Mouse (Mus musculus): ENCODE measurements at regions not wholly inside any gene's neighbourhood (a gene's known extent, or its start where the extent isn't known, plus 50 kb on each side); places are given as distances from the start of the nearest gene placed in this dataset.

- H3K9ac ChIP-seq (ENCODE audit: low read length), result no peak overlapping the region
- H3K36me3 ChIP-seq (ENCODE audit: control insufficient read depth, insufficient read depth, low read length), result no peaks in the 10 kb centered on the region
- H3K9me3 ChIP-seq (ENCODE audit: control insufficient read depth, low read length), result no peaks in the 10 kb centered on the region
- no peak for ATAC-seq (ENCODE audit: low read depth)
- H3K27ac ChIP-seq (ENCODE audit: low read length), result no peak overlapping the region
- 55% methylated on average over 1 of the region's 1 CpGs for WGBS
- H3K27me3 ChIP-seq (ENCODE audit: control insufficient read depth, insufficient read depth, low read depth, low read length), result no peaks in the 10 kb centered on the region
- H3K4me1 ChIP-seq (replicated peaks; ENCODE audit: control insufficient read depth, insufficient read depth, low read length), result no peaks in the 10 kb centered on the region
- no peak overlapping the region for H3K4me2 ChIP-seq (ENCODE audit: low read depth, low read length)
- H3K4me3 ChIP-seq (ENCODE audit: low read length), result no peak overlapping the region
Measured at GRCm38 (mm10) chr3:139988938-139989337, 783.4 kb downstream of the Stpg2 start.

- no peak overlapping the region for H3K4me2 ChIP-seq (ENCODE audit: low read depth, low read length)
- H3K9ac ChIP-seq (ENCODE audit: low read length), result no peak overlapping the region
- no peak overlapping the region for H3K4me3 ChIP-seq (ENCODE audit: low read length)
- ATAC-seq (ENCODE audit: low read depth), result no peak
- no peaks in the 10 kb centered on the region for H3K4me1 ChIP-seq (replicated peaks; ENCODE audit: control insufficient read depth, insufficient read depth, low read length)
- no peaks in the 10 kb centered on the region for H3K36me3 ChIP-seq (ENCODE audit: control insufficient read depth, insufficient read depth, low read length)
- H3K27ac ChIP-seq (ENCODE audit: low read length), result no peak overlapping the region
- H3K9me3 ChIP-seq (ENCODE audit: control insufficient read depth, low read length), result no peaks in the 10 kb centered on the region
- no peaks in the 10 kb centered on the region for H3K27me3 ChIP-seq (ENCODE audit: control insufficient read depth, insufficient read depth, low read depth, low read length)
Measured at GRCm38 (mm10) chr3:139989380-139989779, 783.9 kb downstream of the Stpg2 start.

DNA sequence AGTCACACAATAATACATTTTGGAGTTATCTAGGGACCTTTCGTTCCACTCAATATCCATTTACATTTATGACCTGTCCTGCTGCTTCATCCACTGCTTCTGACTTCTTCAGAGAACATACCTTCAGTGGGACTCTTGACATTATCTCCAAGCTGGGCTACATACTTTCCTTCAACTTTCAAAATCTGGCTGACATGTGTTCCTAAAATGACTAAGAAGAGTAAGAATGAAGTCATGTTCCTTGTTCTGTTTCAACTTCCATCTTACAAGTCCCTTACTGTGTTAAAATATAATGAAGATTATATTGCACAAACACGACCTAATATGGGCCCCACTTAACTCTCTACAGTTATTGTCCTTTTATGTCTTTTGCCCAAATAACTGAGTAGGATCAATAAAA, 807.0 kb downstream of the Stpg2 start:
- Histone ChIP-seq H3K4me2 (ENCODE audit: low read depth, low read length) (no peak overlapping the region), H3K27me3 (ENCODE audit: control insufficient read depth, insufficient read depth, low read depth, low read length) (no peaks in the 10 kb centered on the region), H3K9me3 (ENCODE audit: control insufficient read depth, low read length) (no peaks in the 10 kb centered on the region), H3K9ac (ENCODE audit: low read length) (no peak overlapping the region), H3K27ac (ENCODE audit: low read length) (no peak overlapping the region), H3K4me1 (replicated peaks; ENCODE audit: control insufficient read depth, insufficient read depth, low read length) (no peaks in the 10 kb centered on the region), H3K4me3 (ENCODE audit: low read length) (no peak overlapping the region), H3K36me3 (ENCODE audit: control insufficient read depth, insufficient read depth, low read length) (no peaks in the 10 kb centered on the region)
- 63% methylated on average over 2 of the region's 2 CpGs for WGBS
- ATAC-seq (ENCODE audit: low read depth), result no peak

- Histone ChIP-seq H3K27ac (ENCODE audit: low read length) (no peak overlapping the region), H3K9ac (ENCODE audit: low read length) (no peak overlapping the region), H3K4me3 (ENCODE audit: low read length) (no peak overlapping the region), H3K4me2 (ENCODE audit: low read depth, low read length) (no peak overlapping the region), H3K9me3 (ENCODE audit: control insufficient read depth, low read length) (no peaks in the 10 kb centered on the region), H3K36me3 (ENCODE audit: control insufficient read depth, insufficient read depth, low read length) (no peaks in the 10 kb centered on the region), H3K27me3 (ENCODE audit: control insufficient read depth, insufficient read depth, low read depth, low read length) (no peaks in the 10 kb centered on the region), H3K4me1 (replicated peaks; ENCODE audit: control insufficient read depth, insufficient read depth, low read length) (no peaks in the 10 kb centered on the region)
- 71% methylated on average over 3 of the region's 3 CpGs for WGBS
- ATAC-seq (ENCODE audit: low read depth), result no peak
Measured at GRCm38 (mm10) chr3:140034101-140034500, 828.6 kb downstream of the Stpg2 start.

GRCm38 (mm10) chr3:140035142-140035541, 829.6 kb downstream of the Stpg2 start:
- ATAC-seq (ENCODE audit: low read depth), result no peak
- Histone ChIP-seq H3K9ac (ENCODE audit: low read length) (no peak overlapping the region), H3K4me1 (replicated peaks; ENCODE audit: control insufficient read depth, insufficient read depth, low read length) (no peaks in the 10 kb centered on the region), H3K27ac (ENCODE audit: low read length) (no peak overlapping the region), H3K4me2 (ENCODE audit: low read depth, low read length) (no peak overlapping the region), H3K4me3 (ENCODE audit: low read length) (no peak overlapping the region), H3K36me3 (ENCODE audit: control insufficient read depth, insufficient read depth, low read length) (no peaks in the 10 kb centered on the region), H3K27me3 (ENCODE audit: control insufficient read depth, insufficient read depth, low read depth, low read length) (no peaks in the 10 kb centered on the region), H3K9me3 (ENCODE audit: control insufficient read depth, low read length) (no peaks in the 10 kb centered on the region)
- WGBS, result 88% methylated on average over 2 of the region's 2 CpGs

DNA sequence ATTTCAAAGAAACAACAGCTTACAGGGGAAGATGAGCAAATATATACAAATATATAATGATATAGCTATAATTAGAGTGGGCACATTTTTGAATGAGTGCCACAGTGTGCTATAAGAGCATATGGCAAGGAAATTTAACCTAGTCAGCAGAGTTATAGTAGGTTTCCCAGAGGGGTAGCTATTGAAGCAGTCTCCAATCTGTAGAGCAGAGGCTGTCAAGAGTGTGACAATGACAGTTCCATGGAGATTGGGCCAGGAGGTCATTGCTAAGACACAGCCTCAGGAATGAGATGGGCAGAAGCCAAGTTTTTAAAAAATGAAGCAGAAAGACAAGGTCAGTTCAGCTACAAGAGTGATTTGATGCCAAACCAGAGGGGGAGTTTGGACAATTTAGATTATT, 839.4 kb downstream of the Stpg2 start:
- ATAC-seq (ENCODE audit: low read depth), result no peak
- Histone ChIP-seq H3K27ac (ENCODE audit: low read length) (no peak overlapping the region), H3K9me3 (ENCODE audit: control insufficient read depth, low read length) (no peaks in the 10 kb centered on the region), H3K36me3 (ENCODE audit: control insufficient read depth, insufficient read depth, low read length) (no peaks in the 10 kb centered on the region), H3K4me2 (ENCODE audit: low read depth, low read length) (no peak overlapping the region), H3K27me3 (ENCODE audit: control insufficient read depth, insufficient read depth, low read depth, low read length) (no peaks in the 10 kb centered on the region), H3K9ac (ENCODE audit: low read length) (no peak overlapping the region), H3K4me1 (replicated peaks; ENCODE audit: control insufficient read depth, insufficient read depth, low read length) (no peaks in the 10 kb centered on the region), H3K4me3 (ENCODE audit: low read length) (no peak overlapping the region)

DNA sequence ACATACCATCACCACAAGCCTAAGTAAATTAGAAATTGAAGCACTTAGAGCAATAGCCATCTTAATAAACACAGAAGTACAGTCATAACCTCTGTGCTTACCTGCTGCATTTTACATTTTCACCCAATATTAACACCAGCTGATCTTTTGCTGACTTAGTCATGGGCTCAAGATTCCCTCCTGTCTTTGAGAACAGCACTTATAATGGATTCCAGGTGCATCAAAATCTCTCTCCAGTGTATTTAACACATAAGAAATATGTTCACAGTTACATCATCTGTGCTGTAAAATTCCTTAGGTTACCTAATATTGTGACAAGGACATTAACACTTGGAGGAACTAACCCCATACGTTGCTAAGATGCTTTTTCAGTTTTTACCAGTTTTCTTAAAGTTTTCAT, 849.1 kb downstream of the Stpg2 start:
- Histone ChIP-seq H3K9ac (ENCODE audit: low read length) (no peak overlapping the region), H3K9me3 (ENCODE audit: control insufficient read depth, low read length) (no peaks in the 10 kb centered on the region), H3K27me3 (ENCODE audit: control insufficient read depth, insufficient read depth, low read depth, low read length) (no peaks in the 10 kb centered on the region), H3K27ac (ENCODE audit: low read length) (no peak overlapping the region), H3K4me1 (replicated peaks; ENCODE audit: control insufficient read depth, insufficient read depth, low read length) (no peaks in the 10 kb centered on the region), H3K36me3 (ENCODE audit: control insufficient read depth, insufficient read depth, low read length) (no peaks in the 10 kb centered on the region), H3K4me2 (ENCODE audit: low read depth, low read length) (no peak overlapping the region), H3K4me3 (ENCODE audit: low read length) (no peak overlapping the region)
- ATAC-seq (ENCODE audit: low read depth), result no peak
- WGBS, result 49% methylated on average over 1 of the region's 1 CpGs

DNA sequence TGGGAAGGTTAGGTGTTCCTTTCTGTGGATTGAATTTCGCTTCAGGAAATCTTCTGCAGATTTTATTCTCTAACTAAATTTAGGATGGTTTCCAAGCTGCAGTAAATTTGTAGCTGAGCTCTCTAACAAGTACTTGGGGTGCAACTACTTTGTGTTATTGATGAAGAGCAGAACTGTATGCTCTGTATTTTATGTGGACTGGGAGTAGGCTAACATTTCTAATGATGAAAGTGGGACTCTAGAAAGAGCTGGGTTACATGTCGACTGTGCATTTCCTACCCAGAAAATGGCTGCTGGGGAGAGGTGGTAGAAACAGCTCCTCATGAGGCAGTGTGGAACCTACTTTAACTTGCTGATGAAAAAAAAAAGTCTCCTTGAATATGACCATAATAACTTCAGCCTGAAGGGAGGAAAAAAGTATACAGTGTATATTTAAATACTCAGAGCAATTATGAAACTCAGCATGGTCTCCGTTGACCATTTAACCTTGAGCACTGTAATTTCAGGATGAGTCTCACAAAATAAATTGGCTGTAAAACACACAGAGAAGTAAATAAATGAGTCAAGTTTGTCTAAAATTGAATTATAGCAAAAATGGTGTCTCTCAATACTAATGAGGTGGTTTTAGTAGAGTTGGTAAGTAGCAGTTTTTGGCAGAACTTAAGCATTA, 852.6 kb downstream of the Stpg2 start:
- H3K27ac ChIP-seq (ENCODE audit: low read length), result no peak overlapping the region

GRCm38 (mm10) chr3:140059102-140059501, 853.6 kb downstream of the Stpg2 start:
- H3K4me3 ChIP-seq (ENCODE audit: low read length), result no peak overlapping the region
- H3K36me3 ChIP-seq (ENCODE audit: control insufficient read depth, insufficient read depth, low read length), result no peaks in the 10 kb centered on the region
- no peaks in the 10 kb centered on the region for H3K27me3 ChIP-seq (ENCODE audit: control insufficient read depth, insufficient read depth, low read depth, low read length)
- ATAC-seq (ENCODE audit: low read depth), result no peak
- H3K4me1 ChIP-seq (replicated peaks; ENCODE audit: control insufficient read depth, insufficient read depth, low read length), result no peaks in the 10 kb centered on the region
- H3K27ac ChIP-seq (ENCODE audit: low read length), result no peak overlapping the region
- 69% methylated on average over 3 of the region's 3 CpGs for WGBS
- H3K4me2 ChIP-seq (ENCODE audit: low read depth, low read length), result no peak overlapping the region
- H3K9ac ChIP-seq (ENCODE audit: low read length), result no peak overlapping the region
- H3K9me3 ChIP-seq (ENCODE audit: control insufficient read depth, low read length), result 0 out of 2 replicates have a peak, but pooled peaks cover 3% of the 10 kb centered on the region

More for the DNA sequence above, 852.6 kb downstream of the Stpg2 start:
- H3K9ac ChIP-seq (ENCODE audit: low read length), result no peak overlapping the region
- ATAC-seq (ENCODE audit: low read depth), result no peak
- H3K4me3 ChIP-seq (ENCODE audit: low read length), result no peak overlapping the region
- no peaks in the 10 kb centered on the region for H3K27me3 ChIP-seq (ENCODE audit: control insufficient read depth, insufficient read depth, low read depth, low read length)
- no peak overlapping the region for H3K4me2 ChIP-seq (ENCODE audit: low read depth, low read length)
- 0 out of 2 replicates have a peak, but pooled peaks cover 3% of the 10 kb centered on the region for H3K9me3 ChIP-seq (ENCODE audit: control insufficient read depth, low read length)
- 78% methylated on average over 3 of the region's 3 CpGs for WGBS
- no peaks in the 10 kb centered on the region for H3K36me3 ChIP-seq (ENCODE audit: control insufficient read depth, insufficient read depth, low read length)
- no peaks in the 10 kb centered on the region for H3K4me1 ChIP-seq (replicated peaks; ENCODE audit: control insufficient read depth, insufficient read depth, low read length)
